Comparison of ENCODE assay signal across 8 mouse cellular contexts in genomic region chr1:74036560-74037390, GRCm38 (mm10).
DNase-seq lines count a peak whose midpoint lies in the region; ATAC-seq lines count a peak whose summit lies in the region.

No protein-coding gene starts in this region.

- whole genome bisulfite sequencing in embryonic facial prominence, embryonic 11.5 days = 2% methylated on average over 40 of the region's 40 CpGs
- WGBS in heart, embryonic 15.5 days = 2% methylated on average over 35 of the region's 40 CpGs

- H3K27ac ChIP-seq in embryonic facial prominence, embryonic 11.5 days (replicated peaks; ENCODE audit: low read depth, low read length) = peak overlapping the region; percentile 35
- peak overlapping the region; percentile 93 for H3K27ac ChIP-seq in heart, embryonic 15.5 days

- peak overlapping the region; percentile 43 for H3K9ac ChIP-seq in embryonic facial prominence, embryonic 11.5 days (replicated peaks; ENCODE audit: low read length)
- peak overlapping the region; percentile 59 for H3K9ac ChIP-seq in heart, embryonic 15.5 days

- H3K9me3 ChIP-seq in embryonic facial prominence, embryonic 11.5 days (replicated peaks; ENCODE audit: control insufficient read depth, low read length) = no peaks in the 10 kb centered on the region
- H3K9me3 ChIP-seq in heart, embryonic 15.5 days (replicated peaks) = no peaks in the 10 kb centered on the region

- peak; percentile 29; the same call in 1 of the 2 replicates for ATAC-seq in embryonic facial prominence, embryonic 11.5 days (replicated peaks; ENCODE audit: insufficient number of reproducible peaks, low FRiP score, low TSS enrichment, low read depth)
- ATAC-seq in heart, embryonic 15.5 days (replicated peaks; ENCODE audit: insufficient number of reproducible peaks, insufficient read depth, low FRiP score, low read depth) = peak; percentile 60

- peak; percentile 11 for DNase-seq in T-cell, adult 2 months (ENCODE audit: low spot score)
- peak; percentile 53 for DNase-seq in embryonic facial prominence, embryonic 11.5 days (ENCODE audit: low spot score)
- peak; percentile 88 for DNase-seq in kidney, postnatal 10 days
- peak; percentile 81 to 89 for DNase-seq in lung, postnatal 4 days
- DNase-seq in spleen, postnatal 10 days (ENCODE audit: low spot score in 2 of 2) = peak; percentile 12 to 53
- no peak for DNase-seq in left cerebral cortex, adult 11 months (ENCODE audit: low spot score)
- DNase-seq in cerebellum, adult 11 months = no peak

- peak overlapping the region; percentile 36 for H3K4me3 ChIP-seq in embryonic facial prominence, embryonic 11.5 days (ENCODE audit: low read depth, low read length)
- H3K4me3 ChIP-seq in heart, embryonic 15.5 days = peak overlapping the region; percentile 56

- peaks cover 9% of the 10 kb centered on the region for H3K4me1 ChIP-seq in embryonic facial prominence, embryonic 11.5 days (ENCODE audit: control insufficient read depth, insufficient read depth, low read length)
- H3K4me1 ChIP-seq in heart, embryonic 15.5 days (replicated peaks) = peaks cover 100% of the 10 kb centered on the region

- H3K36me3 ChIP-seq in embryonic facial prominence, embryonic 11.5 days (replicated peaks; ENCODE audit: control insufficient read depth, insufficient read depth, low read depth, low read length) = no peaks in the 10 kb centered on the region
- H3K36me3 ChIP-seq in heart, embryonic 15.5 days = no peaks in the 10 kb centered on the region

- no peaks in the 10 kb centered on the region for H3K27me3 ChIP-seq in embryonic facial prominence, embryonic 11.5 days (ENCODE audit: control insufficient read depth, insufficient read depth, low read length)
- no peaks in the 10 kb centered on the region for H3K27me3 ChIP-seq in heart, embryonic 15.5 days

- H3K4me2 ChIP-seq in embryonic facial prominence, embryonic 11.5 days (ENCODE audit: low read depth, low read length) = peak overlapping the region; percentile 65
- peak overlapping the region; percentile 75 for H3K4me2 ChIP-seq in heart, embryonic 15.5 days

Comparison
In these comparisons a context has a peak if more than half of its experiments do, and no peak if none do; other contexts are left out.
1. DNase-seq: peak in T-cell, adult 2 months (single experiment), embryonic facial prominence, embryonic 11.5 days (single experiment), kidney, postnatal 10 days (single experiment), lung, postnatal 4 days (2 of 2) and spleen, postnatal 10 days (2 of 2); none in left cerebral cortex, adult 11 months (single experiment) and cerebellum, adult 11 months (single experiment).